Mouse (Mus musculus) midbrain, embryonic 15.5 days (tissue): ENCODE data around the gene Fbxo42. TPM values are rescaled to one million over a fixed set of nuclear protein-coding genes. Genes with fewer than 3 reads are reported as not detected.

Source experiments
- ATAC-seq: fragments of 200-750 bp; cut with Nextera tagmentation; replicated peaks from 2 replicates; pipeline ENCODE4 v1.8.0; 2017; ENCODE audit warnings: moderate TSS enrichment
- H3K27ac ChIP-seq: fragments of 300-500 bp; sonication (generic); 2 replicates; pipeline ENCODE4 v1.5.1; 2015; ENCODE audit warnings: mild to moderate bottlenecking, inconsistent platforms
- H3K27me3 ChIP-seq: fragments of 300-500 bp; sonication (generic); replicated peaks from 2 replicates; pipeline ENCODE4 v1.6.1; 2015; ENCODE audit warnings: inconsistent platforms
- H3K36me3 ChIP-seq: fragments of 300-500 bp; sonication (generic); replicated peaks from 2 replicates; pipeline ENCODE4 v1.6.1; 2015; ENCODE audit warnings: inconsistent platforms
- H3K4me1 ChIP-seq: fragments of 300-500 bp; sonication (generic); 2 replicates; pipeline ENCODE4 v1.6.1; 2015; ENCODE audit warnings: inconsistent platforms
- H3K4me2 ChIP-seq: fragments of 300-500 bp; sonication (generic); 2 replicates; pipeline ENCODE4 v1.6.1; 2015; ENCODE audit warnings: inconsistent platforms, mild to moderate bottlenecking, moderate library complexity
- H3K4me3 ChIP-seq: fragments of 300-500 bp; sonication (generic); 2 replicates; pipeline ENCODE4 v1.5.1; 2015; ENCODE audit warnings: mild to moderate bottlenecking, inconsistent platforms
- H3K9ac ChIP-seq: fragments of 300-500 bp; sonication (generic); 2 replicates; pipeline ENCODE4 v1.6.1; 2015; ENCODE audit warnings: mild to moderate bottlenecking, inconsistent platforms
- H3K9me3 ChIP-seq: fragments of 300-500 bp; sonication (generic); 2 replicates; pipeline ENCODE4 v1.6.1; 2016; ENCODE audit warnings: inconsistent platforms
- WGBS: fragments of 180-500 bp; shearing (Covaris S2); methylation state at CpG from one replicate; pipeline ENCODE4 v1.1.7; 2015; ENCODE audit warnings: mixed read lengths; 5-methylcytosine and 5-hydroxymethylcytosine counted together
- polyA plus RNA-seq: library from polyadenylated mRNA; unstranded; fragments of >200 nt; fragmentation: Nextera tagmentation; extraction: Ambion mirVana; gene quantifications from 2 replicates; pipeline ENCODE4 v1.2.1, GENCODE M21; 2015

The Fbxo42 gene
- polyA plus RNA-seq, 1 experiment from 2014 or later: 28.5 TPM

DNA sequence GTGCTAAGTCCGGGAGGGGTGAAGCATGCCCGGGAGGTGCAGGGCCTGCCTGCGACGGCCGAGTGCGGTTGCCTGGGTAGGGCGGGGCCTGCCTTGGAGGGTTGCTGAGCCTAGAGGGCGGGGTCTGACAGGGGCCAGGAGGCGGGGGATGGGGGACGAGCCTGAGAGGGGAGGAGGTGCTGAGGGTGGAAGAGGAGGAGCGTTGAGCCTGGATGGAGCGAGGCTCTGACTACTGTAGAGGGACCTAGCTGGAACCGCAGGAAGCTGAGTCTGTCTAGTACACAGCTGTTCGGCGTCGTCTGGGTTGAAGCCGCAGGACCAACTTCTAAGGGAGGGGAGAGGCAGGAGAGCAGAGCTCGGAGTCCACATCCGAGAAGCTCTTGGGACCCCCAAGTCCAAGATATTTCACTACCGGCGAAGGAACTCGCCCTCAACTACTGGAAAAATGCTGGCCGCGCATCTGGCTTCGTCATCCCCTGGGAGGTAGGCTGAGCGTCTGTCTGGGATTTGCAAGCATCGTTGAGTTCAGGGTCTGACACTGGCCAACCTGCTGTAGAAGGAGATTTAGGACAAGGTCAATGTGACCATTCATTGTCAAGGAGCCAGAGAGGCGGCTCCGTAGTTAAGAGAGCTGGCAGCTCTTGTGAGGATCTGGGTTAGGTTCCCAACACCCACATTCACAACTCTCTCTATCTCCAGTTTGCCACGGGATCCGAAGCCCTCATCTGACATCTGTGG lies 91.8 kb downstream of the Fbxo42 start, which contains the start of gene Arhgef19:
Gene Arhgef19 (plus strand): TSS at position 112 of the 738 bp plus-strand sequence.
- Histone ChIP-seq H3K4me1 (peaks cover 22% of the 10 kb centered on the region), H3K4me3 (peak within 1 kb of the TSS; percentile 32), H3K27me3 (peaks cover 53% of the 10 kb centered on the region), H3K27ac (no peak within 1 kb of the TSS), H3K4me2 (peak within 1 kb of the TSS; percentile 62), H3K9me3 (no peaks in the 10 kb centered on the region), H3K9ac (peak within 1 kb of the TSS; percentile 20; the same call in 1 of the 2 replicates), H3K36me3 (no peaks in the 10 kb centered on the region)
- ATAC-seq: peak; percentile 84
- 2% methylated on average over 31 of the region's 31 CpGs for WGBS

DNA sequence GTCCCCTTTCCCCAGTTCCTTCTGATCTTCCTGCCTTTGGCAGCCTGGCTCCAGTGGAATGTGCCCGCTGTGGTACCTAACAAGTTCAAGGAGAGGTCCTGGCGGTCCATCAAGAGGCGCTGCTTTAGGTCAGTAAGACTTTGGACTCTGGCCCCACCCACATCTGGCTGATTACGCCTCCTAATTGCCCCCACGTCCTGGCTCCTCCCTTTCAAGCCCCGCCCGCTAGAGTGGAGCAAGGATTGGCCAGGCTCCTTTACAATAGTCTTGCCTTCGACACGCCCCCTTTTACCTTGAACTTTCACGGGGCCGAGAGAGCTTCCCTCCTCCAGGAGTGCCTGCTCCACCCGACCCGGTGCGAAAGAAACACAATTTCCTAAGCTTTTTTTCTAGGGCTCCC lies 92.9 kb downstream of the Fbxo42 start:
- H3K9ac ChIP-seq: no peak overlapping the region
- H3K27me3 ChIP-seq: peaks cover 59% of the 10 kb centered on the region
- whole genome bisulfite sequencing: 5% methylated on average over 14 of the region's 14 CpGs
- ATAC-seq: no peak
- no peak overlapping the region for H3K4me3 ChIP-seq
- H3K9me3 ChIP-seq: no peaks in the 10 kb centered on the region
- H3K4me1 ChIP-seq: peaks cover 30% of the 10 kb centered on the region
- no peak overlapping the region for H3K4me2 ChIP-seq
- H3K27ac ChIP-seq: no peak overlapping the region
- no peaks in the 10 kb centered on the region for H3K36me3 ChIP-seq

DNA sequence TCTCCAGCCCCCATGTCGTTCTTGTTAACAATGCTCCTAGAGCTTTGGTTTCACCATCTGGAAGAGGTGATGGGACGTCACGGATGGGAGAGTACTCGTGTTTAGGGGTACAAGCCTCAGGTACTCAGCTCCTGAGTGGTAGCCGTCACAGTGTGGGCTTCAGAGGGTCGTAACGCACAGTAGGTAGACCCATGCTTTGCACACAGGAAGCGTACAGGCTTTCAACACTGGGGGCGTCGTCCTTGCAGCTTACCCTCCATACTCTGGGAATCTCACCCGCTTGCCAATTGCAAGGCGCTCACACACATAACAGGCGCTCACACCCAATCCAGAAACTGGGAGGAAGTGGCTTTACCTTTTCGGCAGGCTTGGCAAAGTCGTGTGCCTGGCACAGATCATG lies 94.1 kb downstream of the Fbxo42 start:
- no peak for ATAC-seq
- H3K36me3 ChIP-seq: no peaks in the 10 kb centered on the region
- H3K9ac ChIP-seq: no peak overlapping the region
- no peak overlapping the region for H3K4me2 ChIP-seq
- H3K27ac ChIP-seq: no peak overlapping the region
- WGBS: 28% methylated on average over 15 of the region's 15 CpGs
- H3K4me3 ChIP-seq: no peak overlapping the region
- H3K27me3 ChIP-seq: peaks cover 69% of the 10 kb centered on the region
- H3K4me1 ChIP-seq: peaks cover 41% of the 10 kb centered on the region
- no peaks in the 10 kb centered on the region for H3K9me3 ChIP-seq

DNA sequence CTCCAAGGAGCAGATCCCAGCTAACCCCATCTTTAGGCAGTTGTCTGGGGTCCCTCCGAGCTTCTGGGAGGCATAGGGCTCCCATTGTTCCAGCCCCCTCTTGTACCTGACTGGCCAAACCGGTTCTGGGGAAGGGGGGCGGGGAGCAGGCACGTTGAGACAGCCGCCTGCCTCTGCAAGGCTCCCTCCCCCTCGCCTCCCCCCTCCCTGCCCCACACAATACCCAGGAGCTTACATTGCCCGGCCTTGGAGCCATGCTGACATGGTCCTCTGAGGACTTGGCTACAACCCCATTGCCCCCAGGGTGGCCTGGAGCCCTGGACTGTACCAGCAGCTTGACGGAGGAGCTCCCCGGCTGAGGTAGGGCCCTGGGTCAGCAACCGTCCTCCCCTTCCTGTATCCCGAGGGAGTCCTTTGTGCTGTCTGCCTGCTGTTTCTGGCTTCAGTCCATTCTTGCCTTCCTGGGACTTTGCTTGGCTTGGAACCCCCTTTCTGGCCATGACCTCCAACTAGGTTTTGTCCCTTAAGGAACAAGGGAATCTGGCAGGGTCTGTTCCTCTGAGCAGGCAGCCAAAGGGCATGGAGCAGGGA lies 95.0 kb downstream of the Fbxo42 start:
- H3K4me1 ChIP-seq: peaks cover 50% of the 10 kb centered on the region
- no peaks in the 10 kb centered on the region for H3K36me3 ChIP-seq
- no peak overlapping the region for H3K4me2 ChIP-seq
- 5% methylated on average over 8 of the region's 11 CpGs for WGBS
- H3K9ac ChIP-seq: no peak overlapping the region
- no peak overlapping the region for H3K27ac ChIP-seq
- peaks cover 73% of the 10 kb centered on the region for H3K27me3 ChIP-seq
- H3K9me3 ChIP-seq: no peaks in the 10 kb centered on the region
- ATAC-seq: no peak
- H3K4me3 ChIP-seq: no peak overlapping the region

DNA sequence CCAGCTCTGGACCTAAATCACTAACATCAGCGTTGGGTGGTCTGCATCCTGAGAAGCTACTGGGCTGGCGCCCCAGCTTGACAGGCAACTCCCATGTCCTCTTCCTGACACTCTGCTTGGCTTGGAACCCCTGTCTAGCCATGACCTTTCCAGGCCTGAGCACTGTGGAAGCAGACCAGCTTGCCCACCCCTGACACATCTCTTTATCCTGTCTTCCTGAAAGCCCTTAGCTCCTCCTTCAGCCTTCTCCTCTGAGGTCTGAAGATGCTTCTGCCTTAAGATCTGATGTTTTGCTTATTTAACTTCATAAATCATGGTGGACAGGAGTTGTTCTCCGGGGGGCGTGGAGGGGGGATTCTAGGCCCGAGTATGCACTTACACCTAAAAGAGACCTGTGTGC lies 95.9 kb downstream of the Fbxo42 start:
- Histone ChIP-seq H3K9ac (no peak overlapping the region), H3K4me3 (no peak overlapping the region), H3K4me2 (no peak overlapping the region), H3K4me1 (peaks cover 58% of the 10 kb centered on the region), H3K27ac (no peak overlapping the region), H3K9me3 (no peaks in the 10 kb centered on the region), H3K27me3 (peaks cover 78% of the 10 kb centered on the region), H3K36me3 (no peaks in the 10 kb centered on the region)
- WGBS: 71% methylated on average over 5 of the region's 5 CpGs
- no peak for ATAC-seq

DNA sequence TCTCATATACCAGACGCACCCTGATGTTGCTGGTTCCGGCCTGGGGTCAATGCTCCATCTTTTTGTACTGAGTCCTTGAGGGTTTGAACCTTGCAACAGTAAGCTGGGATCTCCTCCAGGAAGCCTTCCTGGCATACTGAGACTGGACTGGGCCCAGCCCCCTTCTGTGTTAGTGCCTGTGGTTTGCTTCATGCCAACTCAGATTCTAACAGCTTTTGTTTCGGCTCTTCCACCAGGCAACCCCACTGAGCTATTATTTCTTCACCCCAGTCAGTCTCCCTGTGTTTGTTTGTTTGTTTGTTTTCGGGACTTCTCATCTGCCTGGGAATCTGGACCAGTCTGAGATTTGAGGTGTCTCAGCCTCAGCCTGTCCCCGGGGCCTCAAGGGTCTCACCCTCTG lies 96.7 kb downstream of the Fbxo42 start:
- Histone ChIP-seq H3K36me3 (no peaks in the 10 kb centered on the region), H3K9ac (no peak overlapping the region)

DNA sequence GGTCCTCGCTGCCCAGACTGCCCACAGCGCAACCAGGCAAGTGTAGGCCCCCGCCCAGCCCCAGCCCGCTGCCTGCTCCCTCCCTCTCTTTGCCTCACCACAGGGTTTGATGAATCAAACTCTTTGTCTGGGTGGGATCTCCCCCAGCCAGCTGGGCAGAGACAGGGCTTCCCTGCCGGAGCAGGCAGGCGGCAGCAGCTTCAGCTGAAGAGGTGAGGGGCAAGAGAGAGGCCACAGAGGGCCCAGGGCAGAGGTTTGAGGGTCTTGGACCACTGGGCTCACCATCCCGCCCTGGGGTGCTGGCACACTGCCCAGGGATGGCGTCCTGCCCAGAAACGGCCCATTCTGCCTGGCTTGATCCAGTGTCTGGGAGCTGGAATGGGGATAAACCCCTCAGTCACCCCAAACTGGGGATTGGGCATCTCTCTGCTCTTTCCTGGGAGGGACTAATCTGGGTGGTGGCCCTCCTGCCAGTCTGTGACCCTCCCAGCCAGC lies 97.3 kb downstream of the Fbxo42 start:
- Histone ChIP-seq H3K36me3 (no peaks in the 10 kb centered on the region), H3K4me1 (peaks cover 45% of the 10 kb centered on the region), H3K27me3 (peaks cover 74% of the 10 kb centered on the region), H3K9me3 (no peaks in the 10 kb centered on the region), H3K27ac (peak overlapping the region; percentile 78), H3K4me3 (no peak overlapping the region), H3K9ac (no peak overlapping the region), H3K4me2 (no peak overlapping the region)
- WGBS: 6% methylated on average over 9 of the region's 9 CpGs
- ATAC-seq: peak; percentile 46

More for the DNA sequence above, 96.7 kb downstream of the Fbxo42 start:
- ATAC-seq: 0 out of 2 replicates have a peak, but pooled peaks have one; percentile 12
- no peaks in the 10 kb centered on the region for H3K9me3 ChIP-seq
- H3K4me2 ChIP-seq: no peak overlapping the region
- peaks cover 51% of the 10 kb centered on the region for H3K4me1 ChIP-seq
- H3K27me3 ChIP-seq: peaks cover 78% of the 10 kb centered on the region
- peak overlapping the region; percentile 78 for H3K27ac ChIP-seq
- WGBS: 42% methylated on average over 5 of the region's 5 CpGs
- no peak overlapping the region for H3K4me3 ChIP-seq

DNA sequence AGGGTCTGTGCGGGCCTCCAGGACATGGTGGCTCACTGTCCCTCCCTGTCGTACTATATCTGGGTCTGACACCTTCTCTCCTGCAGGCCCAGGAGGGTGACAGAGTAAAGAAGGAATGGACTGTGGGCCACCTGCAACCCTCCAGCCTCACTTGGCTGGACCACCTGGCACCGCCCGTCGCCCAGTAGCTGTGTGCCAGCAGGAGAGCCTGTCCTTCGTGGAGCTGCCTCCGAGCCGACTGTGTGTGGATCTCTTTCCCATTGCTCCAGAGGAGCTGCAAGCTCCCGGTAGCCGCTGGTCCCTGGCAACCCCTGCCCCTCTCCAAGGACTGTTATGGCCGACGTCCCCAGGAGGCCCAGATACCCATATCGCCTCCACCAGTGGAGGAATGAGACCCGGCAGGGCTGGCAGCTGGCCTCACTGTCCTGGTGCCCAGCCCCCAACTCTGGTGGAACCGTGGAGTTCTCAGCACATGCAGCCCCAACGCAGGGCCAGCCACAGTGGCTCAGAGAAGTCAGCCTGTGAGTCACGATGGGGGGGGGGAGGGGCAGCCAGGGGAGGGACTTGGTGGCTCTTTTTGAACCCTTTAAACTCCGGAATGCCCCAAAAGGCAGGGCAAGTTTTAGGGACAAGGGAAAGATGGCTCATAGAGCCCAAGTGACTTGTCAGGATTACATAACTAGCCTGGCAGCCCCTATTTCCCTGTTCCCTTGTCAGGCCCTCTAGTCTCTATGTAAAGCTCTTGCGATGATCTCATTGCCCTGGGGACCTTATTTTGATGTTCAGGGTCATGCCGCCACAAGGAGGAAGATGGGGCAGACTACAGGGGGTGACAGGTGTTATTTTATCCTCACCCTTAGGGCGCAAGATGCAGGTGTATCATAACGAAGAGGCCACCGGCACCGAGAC lies 98.6 kb downstream of the Fbxo42 start:
- Histone ChIP-seq H3K36me3 (no peaks in the 10 kb centered on the region), H3K4me3 (no peak overlapping the region), H3K4me2 (peak overlapping the region; percentile 53), H3K27me3 (peaks cover 61% of the 10 kb centered on the region), H3K4me1 (peaks cover 45% of the 10 kb centered on the region), H3K9ac (no peak overlapping the region), H3K27ac (no peak overlapping the region), H3K9me3 (no peaks in the 10 kb centered on the region)
- WGBS: 18% methylated on average over 24 of the region's 24 CpGs
- no peak for ATAC-seq

DNA sequence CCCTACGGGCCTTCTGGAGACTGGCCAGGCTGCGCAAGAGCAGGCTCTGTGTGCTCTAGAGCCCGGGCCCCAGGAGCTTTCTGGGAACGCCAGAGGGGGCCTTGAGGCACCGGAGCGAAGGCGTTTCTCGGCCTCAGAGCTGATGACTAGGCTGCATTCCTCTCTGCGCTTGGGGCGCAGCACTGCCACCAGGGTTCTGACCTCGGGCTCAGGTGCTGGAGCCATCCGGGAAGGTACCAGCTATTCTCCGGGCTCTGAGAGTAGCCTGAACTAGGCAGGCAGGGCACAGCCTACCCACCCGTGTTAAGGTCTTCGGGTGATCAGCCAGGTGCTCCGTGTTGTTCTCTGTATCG lies 99.3 kb downstream of the Fbxo42 start:
- no peak for ATAC-seq
- Histone ChIP-seq H3K27me3 (peaks cover 54% of the 10 kb centered on the region), H3K9me3 (no peaks in the 10 kb centered on the region), H3K36me3 (no peaks in the 10 kb centered on the region), H3K4me1 (peaks cover 45% of the 10 kb centered on the region), H3K9ac (no peak overlapping the region), H3K4me3 (0 out of 2 replicates have a peak overlapping the region, but pooled peaks have one; percentile 34), H3K27ac (no peak overlapping the region), H3K4me2 (peak overlapping the region; percentile 53)
- 4% methylated on average over 17 of the region's 17 CpGs for WGBS

DNA sequence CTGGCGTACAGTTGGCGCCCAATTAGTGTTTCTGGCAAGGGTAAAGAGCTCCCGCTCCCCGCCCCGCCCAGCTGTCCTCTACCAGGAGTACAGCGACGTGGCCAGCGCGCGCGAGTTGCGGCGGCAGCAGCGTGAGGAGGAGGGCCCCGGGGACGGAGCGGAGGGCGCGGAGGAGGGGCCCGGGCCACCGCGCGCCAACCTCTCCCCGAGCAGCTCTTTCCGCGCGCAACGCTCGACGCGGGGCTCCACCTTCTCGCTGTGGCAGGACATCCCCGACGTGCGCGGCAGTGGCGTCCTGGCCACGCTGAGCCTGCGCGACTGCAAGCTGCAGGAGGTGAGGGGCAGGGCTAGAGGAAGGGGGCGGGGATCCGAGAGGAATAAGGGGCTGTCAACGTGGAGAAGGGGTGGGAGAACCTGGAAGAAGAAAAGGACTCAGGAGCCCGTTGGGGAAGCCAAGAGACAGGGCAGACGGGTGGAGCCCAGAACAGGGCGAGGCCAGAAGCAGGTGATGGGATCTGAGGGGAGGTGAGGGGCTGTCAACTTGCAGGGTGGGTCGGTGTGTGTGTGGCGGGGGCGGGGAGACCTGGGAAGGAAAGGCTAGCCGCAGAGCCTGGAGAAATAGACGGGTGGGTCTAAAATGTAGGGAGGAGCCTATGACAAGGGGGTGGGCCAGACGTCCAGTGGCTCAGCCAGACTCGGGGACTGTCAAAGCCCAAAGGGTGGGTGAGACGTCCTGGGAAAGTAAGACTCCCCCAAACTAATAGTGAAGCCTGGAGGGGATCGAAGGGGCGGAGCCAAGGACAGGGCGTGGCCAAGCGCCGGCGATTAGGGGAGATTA lies 100.3 kb downstream of the Fbxo42 start:
- H3K4me1 ChIP-seq: peaks cover 36% of the 10 kb centered on the region
- WGBS: 1% methylated on average over 58 of the region's 60 CpGs
- H3K27ac ChIP-seq: no peak overlapping the region
- no peak overlapping the region for H3K9ac ChIP-seq
- no peaks in the 10 kb centered on the region for H3K9me3 ChIP-seq
- peak overlapping the region; percentile 53 for H3K4me2 ChIP-seq
- H3K36me3 ChIP-seq: no peaks in the 10 kb centered on the region
- peak overlapping the region; percentile 34 for H3K4me3 ChIP-seq
- ATAC-seq: 0 out of 2 replicates have a peak, but pooled peaks have one; percentile 12
- peaks cover 46% of the 10 kb centered on the region for H3K27me3 ChIP-seq

DNA sequence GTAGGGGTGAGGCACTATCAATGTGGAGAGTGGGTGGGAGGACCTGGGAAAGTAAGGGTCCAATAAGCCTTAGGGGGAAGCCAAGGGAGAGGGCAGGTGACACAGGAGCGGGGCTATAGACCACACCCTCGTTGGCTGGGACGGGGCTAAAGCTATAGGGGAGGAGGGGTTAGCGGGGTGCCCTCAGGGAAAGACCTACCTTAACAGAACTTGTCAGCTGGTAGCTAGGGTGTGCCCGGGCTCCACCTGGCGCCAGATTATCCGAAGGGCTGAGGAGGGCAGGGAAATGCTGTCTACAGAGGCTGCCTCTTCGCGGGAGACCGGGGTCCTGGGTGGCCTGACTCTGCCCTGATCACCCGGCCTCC lies 100.9 kb downstream of the Fbxo42 start:
- Histone ChIP-seq H3K27ac (no peak overlapping the region), H3K9me3 (no peaks in the 10 kb centered on the region), H3K4me2 (0 out of 2 replicates have a peak overlapping the region, but pooled peaks have one; percentile 53), H3K36me3 (no peaks in the 10 kb centered on the region), H3K27me3 (peaks cover 46% of the 10 kb centered on the region), H3K4me3 (0 out of 2 replicates have a peak overlapping the region, but pooled peaks have one; percentile 34), H3K9ac (no peak overlapping the region), H3K4me1 (peaks cover 36% of the 10 kb centered on the region)
- 11% methylated on average over 11 of the region's 11 CpGs for WGBS
- ATAC-seq: no peak
